Mouse (Mus musculus) neural tube, embryonic 14.5 days (tissue): ENCODE results near the gene Gm8206. TPM values are rescaled to one million over a fixed set of nuclear protein-coding genes. Genes with fewer than 3 reads are reported as not detected.
"Not testable (repeated sequence)": the region's sequence is repeated elsewhere in the genome, so short reads cannot be mapped to it uniquely, and the experiment has no call there.

Experiments
- ATAC-seq: fragments of 200-750 bp; cut with Nextera tagmentation; 2 replicates; pipeline ENCODE4 v1.8.0; 2017; ENCODE audit warnings: low read depth, mild to moderate bottlenecking, moderate TSS enrichment, moderate library complexity
- H3K27ac ChIP-seq: fragments of 300-500 bp; sonication (generic); 2 replicates; pipeline ENCODE4 v1.5.1; 2014; ENCODE audit warnings: low read depth, mild to moderate bottlenecking, control low read depth, low read length, moderate library complexity, mixed read lengths
- H3K27me3 ChIP-seq: fragments of 300-500 bp; sonication (generic); 2 replicates; pipeline ENCODE4 v1.6.1; 2014; ENCODE audit warnings: low read length; ENCODE audit not compliant: control insufficient read depth, insufficient read depth
- H3K36me3 ChIP-seq: fragments of 300-500 bp; sonication (generic); 2 replicates; pipeline ENCODE4 v1.6.1; 2014; ENCODE audit warnings: low read length, mixed read lengths; ENCODE audit not compliant: control insufficient read depth, insufficient read depth
- H3K4me1 ChIP-seq: fragments of 300-500 bp; sonication (generic); 2 replicates; pipeline ENCODE4 v1.6.1; 2014; ENCODE audit warnings: low read length; ENCODE audit not compliant: control insufficient read depth, insufficient read depth
- H3K4me2 ChIP-seq: fragments of 300-500 bp; sonication (generic); 2 replicates; pipeline ENCODE4 v1.6.1; 2014; ENCODE audit warnings: mild to moderate bottlenecking, low read depth, low read length, control low read depth
- H3K4me3 ChIP-seq: fragments of 300-500 bp; sonication (generic); 2 replicates; pipeline ENCODE4 v1.5.1; 2014; ENCODE audit warnings: low read depth, low read length, control low read depth, mixed read lengths
- H3K9ac ChIP-seq: fragments of 300-500 bp; sonication (generic); replicated peaks from 2 replicates; pipeline ENCODE4 v1.6.1; 2014; ENCODE audit warnings: low read depth, mild to moderate bottlenecking, control low read depth, low read length, mixed read lengths
- H3K9me3 ChIP-seq: fragments of 300-500 bp; sonication (generic); 2 replicates; pipeline ENCODE4 v1.6.1; 2016; ENCODE audit warnings: low read length; ENCODE audit not compliant: control insufficient read depth
- WGBS: fragments of 180-500 bp; shearing (Covaris S2); extraction: QIAGEN DNeasy Blood & Tissue Kit; methylation state at CpG from one replicate; pipeline ENCODE4 v1.1.7; 2014; 5-methylcytosine and 5-hydroxymethylcytosine counted together
- polyA plus RNA-seq: library from polyadenylated mRNA; unstranded; fragments of >200 nt; fragmentation: Nextera tagmentation; extraction: Ambion mirVana; gene quantifications from 2 replicates; pipeline ENCODE4 v1.2.1, GENCODE M21; 2014

Gm8206 gene
- 4.9 and 8.7 TPM in 2 replicates for polyA plus RNA-seq

DNA sequence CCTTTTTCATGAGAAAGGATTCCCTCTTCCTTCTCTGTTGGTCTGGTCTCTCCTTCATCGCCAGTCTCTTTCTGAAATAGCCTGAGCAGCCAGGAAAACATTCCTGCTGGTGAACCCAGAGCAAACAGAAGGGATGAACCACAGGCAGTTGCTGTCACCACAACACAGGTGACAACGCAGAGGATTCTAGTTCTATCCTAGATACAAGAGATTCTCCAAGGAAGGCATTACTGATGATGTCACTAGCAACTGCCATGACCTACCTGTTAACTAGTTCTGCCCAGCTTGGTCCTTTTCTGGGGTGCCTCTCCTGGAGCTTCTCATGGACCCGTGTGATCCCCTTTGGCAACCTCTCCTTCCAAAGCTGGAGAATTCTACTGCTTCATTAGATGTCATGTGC is at the start of gene Gm8206:
Gene Gm8206, minus strand, starts transcription at position 101 of the 400 bp plus-strand sequence.
- H3K27ac ChIP-seq, ATAC-seq, H3K4me3 ChIP-seq, H3K4me2 ChIP-seq, H3K27me3 ChIP-seq, H3K9me3 ChIP-seq, H3K4me1 ChIP-seq, H3K9ac ChIP-seq, H3K36me3 ChIP-seq: not testable (repeated sequence)
- 78% methylated on average over 2 of the region's 3 CpGs for WGBS

DNA sequence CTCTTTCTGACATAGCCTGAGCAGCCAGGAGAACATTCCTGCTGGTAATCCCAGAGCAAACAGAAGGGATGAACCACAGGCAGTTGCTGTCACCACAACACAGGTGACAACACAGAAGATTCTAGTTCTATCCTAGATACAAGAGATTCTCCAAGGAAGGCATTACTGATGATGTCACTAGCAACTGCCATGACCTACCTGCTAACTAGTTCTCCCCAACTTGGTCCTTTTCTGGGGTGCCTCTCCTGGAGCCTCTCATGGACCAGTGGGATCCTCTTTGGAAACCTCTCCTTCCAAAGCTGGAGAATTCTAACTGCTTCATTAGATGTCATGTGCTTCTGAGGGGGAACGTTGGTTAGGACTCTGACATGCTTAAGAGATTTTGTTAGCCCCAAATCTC is 32.0 kb upstream of the Gm8206 start, which contains the start of gene Gm3476:
Gene Gm3476, minus strand, starts transcription at position 101 of the 400 bp plus-strand sequence.
- H3K27me3 ChIP-seq, H3K27ac ChIP-seq, ATAC-seq, H3K9ac ChIP-seq, H3K4me2 ChIP-seq, H3K36me3 ChIP-seq, H3K4me3 ChIP-seq, H3K4me1 ChIP-seq, H3K9me3 ChIP-seq: not testable (repeated sequence)
- WGBS = no CpG with 5 or more reads among the region's 1 CpGs

DNA sequence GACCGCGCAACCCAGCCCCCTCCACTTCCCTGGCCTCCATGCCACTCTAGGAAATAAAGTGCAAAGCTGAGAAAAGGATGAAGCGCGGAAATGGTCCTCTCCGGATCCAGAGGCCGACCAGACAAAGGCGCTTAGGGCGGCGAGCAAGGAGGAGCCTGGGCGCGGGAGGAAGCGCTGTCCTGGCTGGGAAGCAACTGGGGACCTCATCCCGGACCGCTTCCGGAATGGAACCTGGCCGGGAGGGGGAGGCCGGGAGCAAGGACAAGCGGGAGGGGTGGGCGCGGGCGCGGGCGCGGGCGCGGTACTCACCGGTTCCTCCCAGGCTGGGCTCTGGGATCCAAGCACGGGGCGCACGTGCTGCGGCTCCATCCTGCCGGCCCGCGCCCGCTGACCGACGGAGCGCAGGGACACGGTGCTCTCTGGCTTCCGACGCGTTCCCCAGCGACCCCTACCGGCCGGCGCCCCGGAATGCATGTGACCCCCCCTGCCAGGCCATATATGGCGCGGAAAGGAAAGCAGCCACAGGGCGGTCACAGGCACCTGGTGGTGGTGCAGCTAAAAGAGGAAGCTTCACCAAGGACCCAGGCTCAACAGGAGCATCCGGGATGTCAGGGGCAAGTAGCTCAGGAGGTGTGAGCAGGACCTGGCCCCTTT is 14.7 kb upstream of the Gm8206 start, which contains the start of gene Gm3468:
Gene Gm3468, minus strand, starts transcription at position 394 of the 654 bp plus-strand sequence.
- H3K9ac ChIP-seq = peak within 1 kb of the TSS; percentile 28; the same call in 1 of the 2 replicates
- ATAC-seq = peak; percentile 97
- H3K27ac ChIP-seq, H3K36me3 ChIP-seq, H3K4me1 ChIP-seq, H3K9me3 ChIP-seq, H3K27me3 ChIP-seq: not testable (repeated sequence)
- WGBS = 0% methylated on average over 33 of the region's 51 CpGs
- peak within 1 kb of the TSS; percentile 30 for H3K4me3 ChIP-seq
- H3K4me2 ChIP-seq = peak within 1 kb of the TSS; percentile 37

DNA sequence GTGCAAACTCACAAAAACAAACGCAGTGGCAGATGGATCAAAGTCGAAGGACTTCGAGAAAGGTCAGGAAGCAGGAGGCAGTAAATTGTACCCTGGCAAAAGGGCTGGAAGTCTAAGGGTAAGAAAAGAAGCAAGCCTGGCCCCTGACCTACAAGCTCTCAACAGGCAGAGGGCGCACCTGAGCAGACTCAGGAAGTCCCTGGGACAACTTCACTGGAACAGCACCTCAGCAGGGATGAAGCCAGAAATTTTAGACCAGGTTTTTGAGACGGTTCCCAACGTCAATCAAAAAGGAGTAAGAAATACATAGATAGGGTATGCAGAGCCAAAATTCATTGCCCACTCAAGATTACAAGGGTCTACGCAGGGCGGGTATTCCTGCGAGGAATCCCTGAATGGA is 13.8 kb upstream of the Gm8206 start:
- Histone ChIP-seq H3K4me2 (peak overlapping the region; percentile 37), H3K4me3 (peak overlapping the region; percentile 30)
- H3K9ac ChIP-seq, H3K27ac ChIP-seq, H3K36me3 ChIP-seq, ATAC-seq, H3K4me1 ChIP-seq, H3K9me3 ChIP-seq, H3K27me3 ChIP-seq: not testable (repeated sequence)
- WGBS = 10% methylated on average over 8 of the region's 9 CpGs

DNA sequence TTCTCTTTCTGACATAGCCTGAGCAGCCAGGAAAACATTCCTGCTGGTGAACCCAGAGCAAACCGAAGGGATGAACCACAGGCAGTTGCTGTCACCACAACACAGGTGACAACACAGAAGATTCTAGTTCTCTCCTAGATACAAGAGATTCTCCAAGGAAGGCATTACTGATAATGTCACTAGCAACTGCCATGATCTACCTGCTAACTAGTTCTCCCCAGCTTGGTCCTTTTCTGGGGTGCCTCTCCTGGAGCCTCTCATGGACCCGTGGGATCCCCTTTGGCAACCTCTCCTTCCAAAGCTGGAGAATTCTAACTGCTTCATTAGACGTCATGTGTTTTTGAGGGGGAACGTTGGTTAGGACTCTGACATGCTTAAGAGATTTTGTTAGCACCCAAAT is 35.6 kb downstream of the Gm8206 start, which contains the start of gene Gm6337:
Gene Gm6337, minus strand, starts transcription at position 101 of the 400 bp plus-strand sequence.
- not testable (repeated sequence) for H3K4me2 ChIP-seq, H3K27ac ChIP-seq, H3K36me3 ChIP-seq, H3K27me3 ChIP-seq, H3K4me3 ChIP-seq, H3K9me3 ChIP-seq, H3K9ac ChIP-seq, ATAC-seq, H3K4me1 ChIP-seq
- 80% methylated on average over 3 of the region's 4 CpGs for WGBS

DNA sequence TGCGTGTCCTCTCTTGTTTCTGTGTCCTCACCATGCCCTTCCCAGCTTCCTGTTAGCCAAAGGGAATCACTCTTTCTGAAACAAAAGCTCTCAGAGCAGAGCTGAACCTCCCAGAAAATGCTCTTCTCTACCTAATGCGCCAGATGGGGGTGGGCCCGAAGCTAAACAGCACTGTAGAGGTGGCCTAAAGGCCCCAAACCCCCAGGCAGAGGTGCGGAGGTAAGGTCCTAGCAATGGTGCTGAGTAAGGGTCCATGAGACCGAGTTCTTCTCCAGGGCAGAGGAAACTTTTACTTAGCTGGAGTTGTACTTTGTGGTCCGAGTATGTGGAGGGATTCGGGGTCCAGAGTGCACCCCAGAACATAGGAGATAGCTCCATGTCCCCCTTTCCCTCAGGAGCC is 106.6 kb downstream of the Gm8206 start:
- H3K9ac ChIP-seq, H3K4me2 ChIP-seq, H3K4me1 ChIP-seq, H3K9me3 ChIP-seq, H3K27me3 ChIP-seq, H3K4me3 ChIP-seq, ATAC-seq, H3K36me3 ChIP-seq, H3K27ac ChIP-seq: not testable (repeated sequence)
- WGBS = 77% methylated on average over 4 of the region's 7 CpGs

DNA sequence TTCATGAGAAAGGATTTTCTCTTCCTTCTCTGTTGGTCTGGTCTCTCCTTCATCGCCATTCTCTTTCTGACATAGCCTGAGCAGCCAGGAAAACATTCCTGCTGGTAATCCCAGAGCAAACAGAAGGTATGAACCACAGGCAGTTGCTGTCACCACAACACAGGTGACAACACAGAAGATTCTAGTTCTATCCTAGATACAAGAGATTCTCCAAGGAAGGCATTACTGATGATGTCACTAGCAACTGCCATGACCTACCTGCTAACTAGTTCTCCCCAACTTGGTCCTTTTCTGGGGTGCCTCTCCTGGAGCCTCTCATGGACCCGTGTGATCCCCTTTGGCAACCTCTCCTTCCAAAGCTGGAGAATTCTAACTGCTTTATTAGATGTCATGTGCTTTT is 114.7 kb downstream of the Gm8206 start, which contains the start of gene Gm3453:
Gene Gm3453, minus strand, starts transcription at position 101 of the 400 bp plus-strand sequence.
- ATAC-seq, H3K9ac ChIP-seq, H3K9me3 ChIP-seq, H3K27me3 ChIP-seq, H3K4me2 ChIP-seq, H3K27ac ChIP-seq, H3K36me3 ChIP-seq, H3K4me3 ChIP-seq, H3K4me1 ChIP-seq: not testable (repeated sequence)
- WGBS = 58% methylated on average over 2 of the region's 2 CpGs

Other genes starting within 250 kb of the Gm8206 start
- gene Gm8237, start 213.6 kb downstream of the Gm8206 start, polyA plus RNA-seq = 0.88 and 1.8 TPM in 2 replicates
- gene Gm3248, start 132.2 kb downstream of the Gm8206 start, polyA plus RNA-seq = 3.6 and 4.9 TPM in 2 replicates
- not detected in 2 replicates for gene Gm3453, start 114.8 kb downstream of the Gm8206 start, polyA plus RNA-seq
- gene Gm6337, start 35.7 kb downstream of the Gm8206 start, polyA plus RNA-seq = not detected in 2 replicates
- 6.5 and 7.2 TPM in 2 replicates for gene Gm3468, start 14.7 kb upstream of the Gm8206 start, polyA plus RNA-seq
- not detected in 2 replicates for gene Gm3476, start 31.9 kb upstream of the Gm8206 start, polyA plus RNA-seq
- gene Gm21560, start 125.3 kb upstream of the Gm8206 start, polyA plus RNA-seq = not detected in 2 replicates
- gene Gm3411, start 193.3 kb upstream of the Gm8206 start, polyA plus RNA-seq = 7.2 and 12.4 TPM in 2 replicates
- not detected in 2 replicates for gene Gm21103, start 210.9 kb upstream of the Gm8206 start, polyA plus RNA-seq
- not detected in 2 replicates for gene Gm3618, start 249.7 kb upstream of the Gm8206 start, polyA plus RNA-seq